Mouse (Mus musculus) limb, embryonic 15.5 days (tissue): ENCODE data around the gene Corin. TPM values are rescaled to one million over a fixed set of nuclear protein-coding genes. Genes with fewer than 3 reads are reported as not detected.

ENCODE experiments used
- polyA plus RNA-seq: library from polyadenylated mRNA; unstranded; fragments of >200 nt; fragmentation: Nextera tagmentation; extraction: Ambion mirVana; gene quantifications from 2 replicates; pipeline ENCODE4 v1.2.1, GENCODE M21; 2015

Gene Corin
- polyA plus RNA-seq, 1 experiment from 2014 or later = 3.0 TPM

Other genes with a start within 250 kb of the Corin start
- gene Nfxl1, start 55.2 kb upstream of the Corin start, polyA plus RNA-seq = 15.4 and 16.6 TPM in 2 replicates
- 0.40 and 0.61 TPM in 2 replicates for gene Zar1, start 76.8 kb upstream of the Corin start, polyA plus RNA-seq
- gene Gm5868, start 83.1 kb upstream of the Corin start, polyA plus RNA-seq = 0.27 and 0.31 TPM in 2 replicates
- gene Cnga1, start 139.8 kb upstream of the Corin start, polyA plus RNA-seq = not detected in 2 replicates
- gene Nipal1, start 143.3 kb upstream of the Corin start, polyA plus RNA-seq = 24.8 and 27.7 TPM in 2 replicates
- gene Txk, start 248.3 kb upstream of the Corin start, polyA plus RNA-seq = 0.20 and 0.30 TPM in 2 replicates